Mouse (Mus musculus) lung, postnatal 25 days (tissue): ENCODE results near the gene Gm5129.
A peak's percentile ranks its signal among the peaks of the same experiment; 100 is the strongest.

Source experiments
- DNase-seq: peaks from one replicate; pipeline ENCODE4 v3.0.0; 2022; ENCODE audit warnings: low spot score

Gene Gm5129

GRCm38 (mm10) chr5:29725369-29725768 lies 10.4 kb downstream of the Gm5129 start:
- no peak for DNase-seq

GRCm38 (mm10) chr5:29721159-29721558 lies 14.6 kb downstream of the Gm5129 start:
- no peak for DNase-seq

GRCm38 (mm10) chr5:29712906-29713305 lies 22.8 kb downstream of the Gm5129 start:
- no peak for DNase-seq

GRCm38 (mm10) chr5:29711631-29712030 lies 24.1 kb downstream of the Gm5129 start:
- DNase-seq: no peak

- peak; percentile 12 for DNase-seq
Observed at GRCm38 (mm10) chr5:29708258-29708657, 27.5 kb downstream of the Gm5129 start.

GRCm38 (mm10) chr5:29707241-29707640 lies 28.5 kb downstream of the Gm5129 start:
- no peak for DNase-seq

- no peak for DNase-seq
Observed at GRCm38 (mm10) chr5:29699520-29700202, 36.1 kb downstream of the Gm5129 start.

- DNase-seq: no peak
Observed at GRCm38 (mm10) chr5:29698493-29698892, 37.2 kb downstream of the Gm5129 start.

GRCm38 (mm10) chr5:29688352-29688751 lies 47.4 kb downstream of the Gm5129 start:
- DNase-seq: no peak

GRCm38 (mm10) chr5:29687671-29688070 lies 48.1 kb downstream of the Gm5129 start:
- DNase-seq: peak; percentile 18
